Mouse (Mus musculus): Measurements from ENCODE around the gene Ttc3.

Gene Ttc3

GRCm38 (mm10) chr16:94360578-94361350 lies 9.7 kb upstream of the Ttc3 start:
- no peak for DNase-seq

DNA sequence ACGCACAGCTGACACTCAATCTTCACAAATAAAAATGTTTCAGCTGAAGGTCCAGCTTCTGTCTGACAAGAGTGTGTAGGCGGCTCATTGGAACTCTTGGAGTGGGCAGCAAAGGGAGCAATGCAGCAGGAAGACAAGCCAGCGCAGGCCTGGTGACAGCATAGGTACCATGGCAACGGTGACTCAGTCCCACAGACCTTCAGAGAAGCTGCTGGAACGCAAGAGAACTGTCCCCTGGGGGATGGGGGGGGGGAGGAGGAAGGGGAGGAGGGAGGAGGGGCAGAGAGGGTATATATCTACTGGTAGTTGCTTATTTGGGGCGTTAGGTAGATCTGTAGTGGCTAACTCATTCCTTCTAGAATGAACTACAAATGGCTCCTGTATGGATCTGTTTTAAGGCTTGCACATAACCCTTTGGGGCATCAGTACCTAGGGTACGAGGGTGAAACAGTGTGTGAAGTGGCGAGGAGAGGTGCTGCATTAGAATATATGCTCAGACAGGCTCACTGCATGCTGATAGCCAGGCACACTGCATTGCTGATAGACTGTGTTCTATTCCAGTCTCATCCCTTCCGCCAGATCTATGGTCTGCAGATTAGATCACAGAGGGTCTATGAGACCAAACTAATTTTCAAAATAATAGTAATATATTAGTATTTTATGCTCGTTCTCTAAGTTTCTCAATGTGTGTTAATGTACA lies 8.1 kb upstream of the Ttc3 start:
- DNase-seq: peak; percentile 50 to 56

DNA sequence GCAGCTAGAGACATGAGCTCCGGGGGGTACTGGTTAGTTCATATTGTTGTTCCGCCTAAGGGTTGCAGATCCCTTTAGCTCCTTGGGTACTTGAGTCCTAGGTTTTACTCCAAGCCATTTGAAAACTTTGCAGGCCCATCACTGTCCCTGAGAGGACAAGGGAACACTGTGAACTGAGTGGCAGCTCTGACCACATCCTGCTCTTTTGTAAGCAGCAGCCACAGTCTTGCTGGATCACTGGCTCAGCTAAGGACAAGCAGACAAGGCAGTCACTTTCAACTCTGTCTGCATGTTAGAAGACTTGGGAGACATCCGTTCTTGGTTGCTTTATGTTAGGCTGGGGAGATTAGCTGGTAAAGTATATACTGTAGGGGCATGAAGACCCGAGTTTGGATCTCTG lies 6.6 kb upstream of the Ttc3 start:
- DNase-seq: no peak

DNA sequence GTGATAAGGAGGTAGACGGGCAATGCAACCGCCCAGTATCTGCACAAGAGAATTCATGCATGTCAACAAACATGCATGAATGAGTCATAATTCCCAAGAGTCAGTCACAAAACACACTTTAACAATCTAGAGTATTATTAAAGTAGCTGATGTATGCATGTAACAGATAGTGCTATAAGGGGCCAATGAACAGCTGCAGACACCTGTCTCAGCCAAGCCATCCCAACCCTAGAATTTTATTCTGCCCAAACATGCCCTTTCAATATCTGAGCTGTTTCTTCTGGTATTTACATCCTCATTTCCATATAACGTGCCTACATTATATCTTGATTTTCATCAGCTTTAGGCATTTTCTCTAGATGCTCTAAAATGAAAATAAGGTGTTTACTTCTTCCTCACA lies 5.0 kb upstream of the Ttc3 start:
- DNase-seq: no peak

GRCm38 (mm10) chr16:94369596-94370172 lies 734 bp upstream of the Ttc3 start:
- peak in 1 of 2 experiments; percentile 9 for DNase-seq

GRCm38 (mm10) chr16:94370915-94371300 lies 490 bp downstream of the Ttc3 start:
- peak; percentile 80 to 90 for DNase-seq

- DNase-seq: peak; percentile 71 to 81
Measured at GRCm38 (mm10) chr16:94371301-94371931, 998 bp downstream of the Ttc3 start, which contains the start of gene Pigp. Gene Pigp (minus strand): TSS chr16:94371842.

DNA sequence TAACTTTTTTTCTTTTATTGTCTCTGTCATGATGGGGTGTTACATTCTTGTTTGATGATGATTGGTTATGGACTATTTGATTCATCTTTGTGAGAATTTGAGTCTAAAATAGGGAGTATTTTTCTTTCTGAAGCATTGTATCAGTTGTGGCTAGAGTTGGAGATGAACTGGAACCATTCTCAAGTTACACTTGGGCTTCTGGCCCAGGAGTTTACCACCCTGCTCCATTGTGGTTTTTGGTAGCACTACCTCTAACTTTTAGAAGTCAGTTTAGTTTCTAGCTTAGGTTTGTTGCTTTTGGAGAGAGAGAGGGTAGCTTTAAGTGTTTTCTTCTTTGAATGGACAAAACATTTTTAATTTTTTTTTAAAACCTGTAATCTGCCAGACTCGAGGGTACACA lies 9.0 kb downstream of the Ttc3 start:
- DNase-seq: no peak

- DNase-seq: no peak
Measured at GRCm38 (mm10) chr16:94383277-94383676, 12.9 kb downstream of the Ttc3 start.

DNA sequence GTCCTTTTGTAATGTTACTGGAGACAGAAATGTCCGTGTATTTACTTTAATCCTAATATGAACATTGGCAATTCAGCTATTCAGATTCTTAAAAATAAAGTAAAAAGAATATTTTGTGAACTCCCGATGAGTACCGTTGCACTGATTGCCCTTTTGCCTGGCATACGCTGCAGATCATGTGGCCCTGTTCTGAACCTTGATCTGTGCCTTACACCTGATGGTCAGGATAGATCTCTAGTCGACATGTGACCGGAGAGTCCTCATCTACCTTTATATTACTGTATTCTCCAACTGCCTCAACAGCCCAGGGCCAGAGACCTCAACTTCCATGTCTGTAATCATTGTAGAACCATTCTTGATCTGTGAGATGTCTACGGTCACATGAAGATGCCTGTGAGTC lies 17.3 kb downstream of the Ttc3 start:
- DNase-seq: no peak

- DNase-seq: no peak
Measured at GRCm38 (mm10) chr16:94392299-94392698, 21.9 kb downstream of the Ttc3 start.

- DNase-seq: no peak
Measured at GRCm38 (mm10) chr16:94395051-94395450, 24.6 kb downstream of the Ttc3 start.

GRCm38 (mm10) chr16:94396641-94397040 lies 26.2 kb downstream of the Ttc3 start:
- no peak for DNase-seq

DNA sequence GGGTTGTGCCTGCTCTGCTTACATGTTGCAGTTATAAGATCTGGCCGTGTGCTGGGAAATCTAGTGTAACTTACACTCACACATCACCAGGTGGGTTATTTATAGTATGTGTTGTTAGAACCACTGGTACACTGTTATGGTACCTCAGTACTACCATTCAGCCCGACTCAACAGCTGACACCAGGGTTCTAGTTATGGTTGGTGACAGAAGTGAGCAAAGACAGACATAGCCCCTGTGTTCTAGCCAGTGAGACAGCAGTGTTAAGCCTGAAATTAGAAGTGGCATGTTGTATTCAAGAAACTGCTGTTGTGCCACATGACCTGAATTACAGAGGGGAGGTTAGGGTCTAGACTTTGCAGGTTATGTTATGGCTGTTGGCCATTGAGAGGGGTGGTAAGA lies 28.7 kb downstream of the Ttc3 start:
- DNase-seq: no peak

- no peak for DNase-seq
Measured at GRCm38 (mm10) chr16:94401636-94402035, 31.2 kb downstream of the Ttc3 start.

- DNase-seq: peak; percentile 18 to 35
Measured at GRCm38 (mm10) chr16:94402185-94402584, 31.8 kb downstream of the Ttc3 start.

DNA sequence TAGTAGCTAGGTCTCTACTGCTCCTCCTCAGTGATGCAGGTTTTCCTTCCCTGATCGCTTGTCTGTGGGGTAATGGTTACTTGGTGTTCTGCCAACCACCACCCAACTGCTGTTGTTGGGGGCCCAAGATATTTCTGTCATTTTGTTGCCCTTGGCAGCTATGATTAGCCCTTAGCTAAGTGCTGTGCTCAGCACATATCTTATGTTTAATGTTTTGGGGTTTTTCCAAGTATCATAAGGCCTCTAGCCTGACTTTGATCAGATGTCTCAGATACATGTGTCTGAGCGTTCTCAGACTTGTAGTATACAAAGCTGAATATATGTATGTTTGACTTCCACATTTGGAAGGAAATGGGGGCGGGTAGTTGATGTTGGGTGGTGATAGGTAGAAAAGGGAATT lies 40.9 kb downstream of the Ttc3 start:
- DNase-seq: no peak

DNA sequence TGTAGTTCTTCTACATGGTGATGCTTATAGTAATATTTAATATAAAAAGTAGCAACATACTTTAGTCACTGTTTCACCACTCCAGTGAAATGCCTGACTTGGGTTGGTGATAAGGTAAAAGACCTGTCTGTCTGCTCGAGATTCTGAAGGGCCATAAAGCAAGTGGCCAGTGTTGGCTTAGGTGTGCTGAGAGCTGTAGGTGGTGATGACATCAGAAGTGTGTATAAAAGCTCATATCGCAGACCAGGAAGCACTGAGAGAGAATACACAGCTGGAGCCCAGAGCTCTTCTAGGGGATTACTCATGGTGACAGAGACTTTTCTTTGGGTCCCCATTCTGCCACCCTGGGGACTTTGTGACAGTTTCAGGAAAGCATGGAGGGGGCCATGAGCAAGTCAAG lies 41.8 kb downstream of the Ttc3 start:
- DNase-seq: no peak

- DNase-seq: no peak
Measured at GRCm38 (mm10) chr16:94412760-94413159, 42.3 kb downstream of the Ttc3 start.

DNA sequence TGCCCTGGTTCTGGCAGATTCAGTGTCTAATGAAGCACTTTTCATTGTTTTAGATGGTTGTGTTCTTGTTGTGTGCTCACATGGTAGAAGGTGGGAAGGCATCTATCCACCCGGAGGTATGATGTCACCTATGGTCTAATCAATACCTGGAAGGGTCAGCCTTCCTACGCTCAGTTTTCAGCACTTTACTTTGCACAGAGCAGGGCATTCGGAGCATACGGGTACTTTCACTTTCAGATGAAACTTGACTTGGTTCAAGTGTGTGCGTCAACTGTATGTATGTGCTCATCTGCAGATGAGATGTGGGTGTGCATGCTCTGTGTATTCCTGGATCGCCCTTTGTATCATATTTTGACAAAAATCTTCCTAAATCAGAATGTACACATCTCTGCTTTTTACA lies 43.7 kb downstream of the Ttc3 start:
- no peak for DNase-seq

DNA sequence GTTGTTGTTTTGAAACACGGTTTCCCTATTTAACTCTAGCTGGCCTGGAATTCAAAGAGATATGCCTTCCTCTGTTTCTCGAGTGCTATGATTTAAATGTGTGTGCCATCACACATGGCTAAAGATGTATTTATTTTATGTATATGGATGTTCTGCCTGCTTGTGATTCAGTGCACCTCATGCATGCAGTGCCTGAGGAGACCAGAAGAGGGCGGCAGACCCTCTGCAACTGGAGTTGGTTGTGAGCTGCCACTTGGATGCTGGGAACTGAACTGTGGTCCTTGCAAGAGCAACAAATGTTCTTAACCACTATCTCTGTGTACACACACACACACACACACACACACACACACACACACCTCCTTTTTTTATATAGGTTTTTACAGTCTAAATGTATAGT lies 50.1 kb downstream of the Ttc3 start:
- DNase-seq: peak; percentile 22 to 24

DNA sequence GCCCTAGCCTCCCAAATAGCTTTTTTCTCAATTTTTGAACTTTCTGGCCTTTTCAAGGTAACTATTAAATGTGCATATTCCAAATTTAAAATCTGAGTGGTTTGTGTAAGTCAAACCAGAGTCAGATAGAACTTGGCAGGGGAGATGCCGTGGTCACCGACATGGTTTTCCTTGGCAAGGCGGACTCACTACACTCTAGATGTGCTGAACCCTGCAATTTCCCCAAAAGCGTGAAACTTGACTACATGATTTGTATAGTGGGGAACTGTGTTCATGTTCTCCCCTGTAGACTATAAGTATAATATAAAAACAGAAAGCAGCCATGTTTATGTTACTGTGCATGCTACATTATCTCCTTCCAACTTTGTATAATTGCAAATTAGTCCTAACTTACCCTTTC lies 58.5 kb downstream of the Ttc3 start:
- no peak for DNase-seq

GRCm38 (mm10) chr16:94435495-94436234 lies 65.2 kb downstream of the Ttc3 start:
- DNase-seq: no peak
